Mouse (Mus musculus) heart, embryonic 16.5 days (tissue): ENCODE measurements around the gene Fbxl17. TPM values are rescaled to one million over a fixed set of nuclear protein-coding genes. Genes with fewer than 3 reads are reported as not detected.

Experiments
- ATAC-seq: fragments of 200-750 bp; cut with Nextera tagmentation; replicated peaks from 2 replicates; pipeline ENCODE4 v1.8.0; 2017; ENCODE audit warnings: moderate number of reproducible peaks; ENCODE audit not compliant: insufficient read depth, low FRiP score; ENCODE audit errors: extremely low read depth
- H3K27ac ChIP-seq: fragments of 300-500 bp; sonication (generic); 2 replicates; pipeline ENCODE4 v1.5.1; 2014; ENCODE audit warnings: mild to moderate bottlenecking, low read length, control low read depth, moderate library complexity
- H3K27me3 ChIP-seq: fragments of 300-500 bp; sonication (generic); 2 replicates; pipeline ENCODE4 v1.6.1; 2014; ENCODE audit warnings: low read length, mixed read lengths; ENCODE audit not compliant: control insufficient read depth, insufficient read depth
- H3K36me3 ChIP-seq: fragments of 300-500 bp; sonication (generic); 2 replicates; pipeline ENCODE4 v1.6.1; 2014; ENCODE audit not compliant: control insufficient read depth, insufficient read depth
- H3K4me1 ChIP-seq: fragments of 300-500 bp; sonication (generic); 2 replicates; pipeline ENCODE4 v1.6.1; 2014; ENCODE audit warnings: low read length, mixed read lengths; ENCODE audit not compliant: control insufficient read depth, insufficient read depth
- H3K4me2 ChIP-seq: fragments of 300-500 bp; sonication (generic); 2 replicates; pipeline ENCODE4 v1.6.1; 2014; ENCODE audit warnings: low read depth, mild to moderate bottlenecking, control low read depth, low read length
- H3K4me3 ChIP-seq: fragments of 300-500 bp; sonication (generic); 2 replicates; pipeline ENCODE4 v1.5.1; 2014; ENCODE audit warnings: mild to moderate bottlenecking, control low read depth, low read length
- H3K9ac ChIP-seq: fragments of 300-500 bp; sonication (generic); 2 replicates; pipeline ENCODE4 v1.6.1; 2014; ENCODE audit warnings: low read length, control low read depth
- H3K9me3 ChIP-seq: fragments of 300-500 bp; sonication (generic); replicated peaks from 2 replicates; pipeline ENCODE4 v1.6.1; 2016; ENCODE audit warnings: low read length; ENCODE audit not compliant: control insufficient read depth
- WGBS: fragments of 180-500 bp; shearing (Covaris S2); extraction: QIAGEN DNeasy Blood & Tissue Kit; methylation state at CpG from one replicate; pipeline ENCODE4 v1.1.7; 2014; 5-methylcytosine and 5-hydroxymethylcytosine counted together
- polyA plus RNA-seq: library from polyadenylated mRNA; unstranded; fragments of >200 nt; fragmentation: Nextera tagmentation; extraction: Ambion mirVana; gene quantifications from 2 replicates; pipeline ENCODE4 v1.2.1, GENCODE M21; 2015

Gene Fbxl17
- polyA plus RNA-seq, 1 experiment from 2014 or later = 14.3 TPM

DNA sequence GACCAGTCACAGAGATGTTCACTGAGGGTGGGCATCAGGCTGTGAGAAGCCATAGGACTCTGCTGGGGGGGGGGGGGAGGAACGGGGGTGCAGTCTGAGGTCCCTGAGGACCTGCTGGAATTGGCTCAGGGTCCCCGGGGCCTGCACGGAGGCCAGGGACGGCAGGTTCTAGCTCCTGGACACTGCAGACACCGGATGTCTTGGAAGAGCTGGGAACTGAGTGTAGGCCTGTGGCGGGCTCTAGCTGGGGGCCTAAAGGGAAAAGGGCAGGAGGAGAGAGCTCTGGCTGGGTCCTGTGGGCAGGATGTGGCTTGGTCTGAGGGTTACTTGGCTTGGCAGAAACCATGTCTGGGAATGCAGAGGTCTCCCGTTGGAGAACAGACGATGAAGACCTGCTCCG is 254.3 kb downstream of the Fbxl17 start:
- no peak overlapping the region for H3K4me3 ChIP-seq
- H3K4me1 ChIP-seq = no peaks in the 10 kb centered on the region
- no peaks in the 10 kb centered on the region for H3K27me3 ChIP-seq
- no peak overlapping the region for H3K27ac ChIP-seq
- H3K36me3 ChIP-seq = peaks cover 3% of the 10 kb centered on the region; the same call in 1 of the 2 replicates
- no peak overlapping the region for H3K4me2 ChIP-seq
- WGBS = 90% methylated on average over 9 of the region's 9 CpGs
- ATAC-seq = no peak
- H3K9ac ChIP-seq = no peak overlapping the region
- H3K9me3 ChIP-seq = 0 out of 2 replicates have a peak, but pooled peaks cover 4% of the 10 kb centered on the region

DNA sequence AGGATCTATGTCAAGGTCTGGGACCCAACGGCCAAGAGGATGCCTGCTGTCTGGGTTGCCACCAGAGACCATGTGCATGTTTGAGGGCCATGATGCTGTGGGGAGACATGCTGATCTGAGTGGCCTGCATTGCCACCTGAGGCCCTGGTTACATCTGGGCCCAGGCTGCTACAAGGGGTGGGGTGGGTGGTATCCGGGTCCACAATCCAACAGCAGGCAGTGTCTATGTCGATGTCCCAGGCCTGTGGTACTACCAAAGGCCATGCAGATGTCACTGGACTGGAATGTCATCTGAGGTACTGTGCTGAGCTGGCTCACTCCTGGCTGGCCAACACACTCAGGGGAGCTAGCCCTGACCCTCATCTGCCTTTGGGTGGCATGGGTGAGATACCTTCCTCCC is 257.1 kb downstream of the Fbxl17 start:
- Histone ChIP-seq H3K4me1 (peaks cover 9% of the 10 kb centered on the region), H3K9me3 (0 out of 2 replicates have a peak, but pooled peaks cover 4% of the 10 kb centered on the region), H3K27ac (no peak overlapping the region), H3K27me3 (no peaks in the 10 kb centered on the region), H3K36me3 (peaks cover 3% of the 10 kb centered on the region; the same call in 1 of the 2 replicates), H3K4me2 (no peak overlapping the region), H3K9ac (no peak overlapping the region), H3K4me3 (no peak overlapping the region)
- ATAC-seq = no peak
- WGBS = 90% methylated on average over 3 of the region's 3 CpGs

- no peak overlapping the region for H3K9ac ChIP-seq
- ATAC-seq = no peak
- H3K27ac ChIP-seq = peak overlapping the region; percentile 41; the same call in 1 of the 2 replicates
- H3K36me3 ChIP-seq = peaks cover 3% of the 10 kb centered on the region; the same call in 1 of the 2 replicates
- H3K9me3 ChIP-seq = 0 out of 2 replicates have a peak, but pooled peaks cover 4% of the 10 kb centered on the region
- H3K4me3 ChIP-seq = no peak overlapping the region
- peaks cover 9% of the 10 kb centered on the region for H3K4me1 ChIP-seq
- 85% methylated on average over 5 of the region's 5 CpGs for WGBS
- H3K4me2 ChIP-seq = no peak overlapping the region
- H3K27me3 ChIP-seq = no peaks in the 10 kb centered on the region
Measured at GRCm38 (mm10) chr17:63240731-63241106, 259.1 kb downstream of the Fbxl17 start.

DNA sequence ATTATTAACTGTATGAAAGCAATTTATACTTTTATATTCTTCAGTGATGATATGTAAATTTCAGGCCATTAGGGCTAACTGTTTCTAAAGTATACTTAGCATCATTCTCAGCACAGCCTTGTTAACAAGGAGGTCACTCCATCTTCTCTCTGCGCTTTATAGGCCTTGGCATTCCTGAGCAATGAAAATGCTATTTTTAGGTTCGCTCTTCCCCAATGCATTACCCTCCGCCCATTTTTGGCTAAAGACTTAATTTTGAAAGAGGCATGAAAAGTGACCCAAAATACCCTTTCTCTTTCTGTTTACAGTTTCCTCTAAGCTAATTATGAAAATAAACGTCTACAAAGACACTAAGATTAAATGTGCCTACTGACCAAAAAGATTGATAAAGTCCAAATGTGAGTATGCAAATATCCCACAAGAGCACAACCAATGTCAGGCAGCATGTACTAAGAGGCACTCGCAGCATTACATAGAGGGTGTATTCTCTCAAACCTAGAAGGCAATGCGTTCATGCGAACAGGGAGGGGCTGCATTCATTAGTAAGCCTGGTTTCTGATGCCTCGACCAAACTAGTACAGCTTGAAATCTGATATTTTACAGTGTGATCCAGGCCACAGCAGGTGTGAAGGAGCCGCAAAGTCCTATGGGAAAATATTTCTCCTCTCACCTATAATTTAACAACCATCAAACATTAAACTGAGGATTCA is 259.6 kb downstream of the Fbxl17 start:
- ATAC-seq = no peak
- Histone ChIP-seq H3K27ac (peak overlapping the region; percentile 41), H3K9ac (no peak overlapping the region), H3K4me3 (no peak overlapping the region), H3K27me3 (no peaks in the 10 kb centered on the region), H3K4me1 (peaks cover 9% of the 10 kb centered on the region), H3K9me3 (0 out of 2 replicates have a peak, but pooled peaks cover 4% of the 10 kb centered on the region), H3K4me2 (no peak overlapping the region), H3K36me3 (peaks cover 3% of the 10 kb centered on the region; the same call in 1 of the 2 replicates)
- WGBS = 47% methylated on average over 9 of the region's 9 CpGs

DNA sequence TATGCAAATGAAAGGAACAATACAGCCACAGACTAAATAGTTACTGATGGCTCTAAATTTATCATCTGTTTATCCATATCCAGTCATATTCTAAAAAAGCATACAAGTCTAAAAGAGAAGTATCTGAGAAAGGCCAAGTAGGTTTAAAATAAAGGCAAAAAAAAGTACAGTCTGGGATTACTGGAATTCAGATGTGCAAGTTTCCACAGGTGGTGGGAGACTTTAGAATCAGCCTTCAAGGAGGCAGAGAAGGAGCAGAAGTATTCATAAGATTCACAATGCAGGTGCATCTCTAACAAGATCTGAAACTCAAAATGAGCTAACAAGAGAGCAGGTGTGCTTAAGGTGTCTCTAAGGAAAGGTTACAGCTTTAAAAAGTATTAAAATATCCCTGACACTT is 263.0 kb downstream of the Fbxl17 start:
- Histone ChIP-seq H3K4me1 (peaks cover 9% of the 10 kb centered on the region), H3K27ac (no peak overlapping the region), H3K36me3 (no peaks in the 10 kb centered on the region), H3K4me3 (no peak overlapping the region), H3K4me2 (no peak overlapping the region), H3K9ac (no peak overlapping the region), H3K9me3 (no peaks in the 10 kb centered on the region), H3K27me3 (no peaks in the 10 kb centered on the region)
- ATAC-seq = no peak

DNA sequence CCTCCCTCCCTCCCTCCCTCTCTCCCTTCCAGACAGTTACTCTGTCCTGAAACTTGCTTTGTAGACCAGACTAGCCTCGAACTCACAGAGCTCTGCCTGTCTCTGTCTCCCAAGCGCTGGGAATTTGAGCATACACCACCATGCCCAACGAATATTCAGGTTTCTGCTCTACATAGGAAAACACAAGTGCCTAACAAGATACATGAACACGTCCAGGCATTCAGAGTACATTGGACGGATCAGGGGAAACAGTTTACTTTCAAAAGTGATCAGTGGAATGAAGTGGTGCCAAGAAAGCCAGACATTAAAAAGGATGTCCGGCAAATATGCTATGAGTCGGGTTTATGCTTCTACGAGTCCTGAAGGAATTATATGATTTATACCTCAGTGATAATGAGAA is 263.6 kb downstream of the Fbxl17 start:
- H3K27ac ChIP-seq = no peak overlapping the region
- H3K27me3 ChIP-seq = no peaks in the 10 kb centered on the region
- ATAC-seq = no peak
- no peaks in the 10 kb centered on the region for H3K9me3 ChIP-seq
- H3K4me1 ChIP-seq = peaks cover 9% of the 10 kb centered on the region
- H3K9ac ChIP-seq = no peak overlapping the region
- 84% methylated on average over 8 of the region's 8 CpGs for WGBS
- H3K36me3 ChIP-seq = no peaks in the 10 kb centered on the region
- H3K4me3 ChIP-seq = no peak overlapping the region
- no peak overlapping the region for H3K4me2 ChIP-seq

- no peak overlapping the region for H3K4me3 ChIP-seq
- no peak overlapping the region for H3K9ac ChIP-seq
- H3K36me3 ChIP-seq = no peaks in the 10 kb centered on the region
- no peaks in the 10 kb centered on the region for H3K27me3 ChIP-seq
- no peaks in the 10 kb centered on the region for H3K9me3 ChIP-seq
- no peak overlapping the region for H3K4me2 ChIP-seq
- no peak overlapping the region for H3K27ac ChIP-seq
- ATAC-seq = no peak
- 63% methylated on average over 3 of the region's 3 CpGs for WGBS
- peaks cover 9% of the 10 kb centered on the region for H3K4me1 ChIP-seq
Measured at GRCm38 (mm10) chr17:63235821-63236220, 264.0 kb downstream of the Fbxl17 start.

DNA sequence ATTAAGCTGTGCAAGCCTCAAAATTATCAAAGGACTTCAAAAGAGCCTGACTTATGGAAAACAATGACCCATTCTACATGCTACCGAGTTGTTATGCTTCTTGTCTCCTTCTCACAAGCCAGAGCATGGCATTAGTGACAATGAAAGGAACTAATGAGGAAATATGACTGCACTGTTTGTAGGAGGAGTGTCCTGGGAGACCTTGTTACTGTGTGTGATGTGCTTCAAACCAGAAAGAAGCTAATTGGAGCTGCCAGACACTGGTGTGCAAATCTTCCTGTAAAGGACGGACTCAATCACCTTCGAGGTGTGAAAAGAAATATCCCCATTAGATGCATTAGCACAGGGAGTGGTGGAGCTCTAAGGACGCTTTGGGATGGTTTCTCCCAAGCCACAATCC is 270.7 kb downstream of the Fbxl17 start:
- no peak overlapping the region for H3K4me2 ChIP-seq
- H3K4me1 ChIP-seq = no peaks in the 10 kb centered on the region
- H3K36me3 ChIP-seq = no peaks in the 10 kb centered on the region
- H3K27me3 ChIP-seq = no peaks in the 10 kb centered on the region
- H3K4me3 ChIP-seq = no peak overlapping the region
- H3K9me3 ChIP-seq = no peaks in the 10 kb centered on the region
- no peak overlapping the region for H3K9ac ChIP-seq
- H3K27ac ChIP-seq = no peak overlapping the region
- ATAC-seq = no peak
- 75% methylated on average over 4 of the region's 4 CpGs for WGBS

- ATAC-seq = no peak
- no peaks in the 10 kb centered on the region for H3K36me3 ChIP-seq
- no peak overlapping the region for H3K4me3 ChIP-seq
- no peak overlapping the region for H3K4me2 ChIP-seq
- no peak overlapping the region for H3K9ac ChIP-seq
- H3K27ac ChIP-seq = no peak overlapping the region
- H3K9me3 ChIP-seq = no peaks in the 10 kb centered on the region
- no peaks in the 10 kb centered on the region for H3K4me1 ChIP-seq
- WGBS = 71% methylated on average over 2 of the region's 2 CpGs
- H3K27me3 ChIP-seq = no peaks in the 10 kb centered on the region
Measured at GRCm38 (mm10) chr17:63226380-63226779, 273.4 kb downstream of the Fbxl17 start.
